ENCODE assay signal across 13 mouse cellular contexts in the genomic region with DNA sequence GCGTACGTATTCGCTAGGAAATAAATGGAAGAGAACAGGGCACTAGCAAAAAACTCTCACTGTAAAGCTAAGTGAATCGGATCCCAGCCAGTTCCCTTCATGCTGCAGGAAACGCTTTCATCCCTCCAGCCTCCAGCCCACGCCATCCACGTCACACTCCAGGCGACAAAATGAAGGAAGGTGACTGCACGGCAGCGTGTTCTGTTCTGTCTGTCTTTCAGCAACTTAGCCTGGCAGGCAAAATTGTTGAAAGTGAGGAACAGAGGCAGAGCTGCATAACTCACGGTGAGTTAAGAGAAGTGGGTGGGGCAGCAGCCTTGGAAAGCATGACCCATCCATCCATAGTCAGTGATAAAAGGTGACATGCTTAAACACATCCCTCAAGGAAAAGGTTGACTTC.
DNase-seq lines count a peak whose midpoint lies in the region; ATAC-seq lines count a peak whose summit lies in the region.
"Had no signal": no experiment of that assay in that cellular context is flagged by ENCODE, and none has a peak within 500 bp of the region (broad histone marks: within the 10 kb centered on the region; RNA-seq: fewer than 3 reads in every experiment).

No protein-coding gene starts in this region.

- no peaks in the 10 kb centered on the region for H3K36me3 ChIP-seq in heart, embryonic 10.5 days
- H3K36me3 ChIP-seq in stomach, embryonic 14.5 days (ENCODE audit: control insufficient read depth, insufficient read depth, low read length), result no peaks in the 10 kb centered on the region
- H3K36me3 ChIP-seq in forebrain, embryonic 11.5 days (ENCODE audit: control insufficient read depth, insufficient read depth, low read length), result no peaks in the 10 kb centered on the region
- H3K36me3 ChIP-seq: forebrain, embryonic 15.5 days had no signal

- no peak overlapping the region for H3K9ac ChIP-seq in stomach, embryonic 14.5 days (replicated peaks; ENCODE audit: low read depth, low read length)
- H3K9ac ChIP-seq in forebrain, embryonic 11.5 days (ENCODE audit: low read length), result no peak overlapping the region
- H3K9ac ChIP-seq: forebrain, embryonic 15.5 days had no signal

- no peaks in the 10 kb centered on the region for H3K27me3 ChIP-seq in heart, embryonic 10.5 days (ENCODE audit: insufficient read depth, poor library complexity, severe bottlenecking)
- H3K27me3 ChIP-seq in stomach, embryonic 14.5 days (ENCODE audit: control insufficient read depth, insufficient read depth, low read length), result no peaks in the 10 kb centered on the region
- no peaks in the 10 kb centered on the region for H3K27me3 ChIP-seq in forebrain, embryonic 11.5 days (ENCODE audit: control insufficient read depth, insufficient read depth, low read length)
- H3K27me3 ChIP-seq: CH12.LX; forebrain, embryonic 15.5 days had no signal

- no peak for DNase-seq in heart, embryonic 10.5 days (ENCODE audit: low spot score)
- no peak for DNase-seq in heart, postnatal 10 days
- peak; percentile 40 to 62 for DNase-seq in layer of hippocampus, adult 18-20 months (ENCODE audit: low spot score in 2 of 2)
- DNase-seq in layer of hippocampus, adult 9-10 months (ENCODE audit: low spot score), result no peak
- DNase-seq in layer of hippocampus, adult 9-11 months, result peak; percentile 34
- no peak for DNase-seq in cerebellum, postnatal 25 days
- DNase-seq in forebrain, embryonic 11.5 days (ENCODE audit: low spot score), result no peak
- DNase-seq: embryo, embryonic 11 days; kidney, postnatal 14 days had no signal

- peak overlapping the region; percentile 26; the same call in 1 of the 2 replicates for H3K4me2 ChIP-seq in stomach, embryonic 14.5 days (replicated peaks; ENCODE audit: low read depth, low read length)
- no peak overlapping the region for H3K4me2 ChIP-seq in forebrain, embryonic 11.5 days (ENCODE audit: low read depth, low read length, severe bottlenecking)
- H3K4me2 ChIP-seq: forebrain, embryonic 15.5 days had no signal

- H3K4me1 ChIP-seq in heart, embryonic 10.5 days, result peaks cover 56% of the 10 kb centered on the region
- peaks cover 47% of the 10 kb centered on the region for H3K4me1 ChIP-seq in stomach, embryonic 14.5 days (ENCODE audit: control insufficient read depth, insufficient read depth, low read length)
- H3K4me1 ChIP-seq in forebrain, embryonic 11.5 days (replicated peaks; ENCODE audit: control insufficient read depth, insufficient read depth, low read length), result 0 out of 2 replicates have a peak, but pooled peaks cover 8% of the 10 kb centered on the region

- WGBS in heart, embryonic 10.5 days, result 43% methylated on average over 11 of the region's 11 CpGs
- WGBS in stomach, embryonic 14.5 days, result 21% methylated on average over 11 of the region's 11 CpGs
- 85% methylated on average over 11 of the region's 11 CpGs for WGBS in forebrain, embryonic 11.5 days

- intact Hi-C loops in heart, postnatal 10 days (cut with DNase I), result no loop called here

- H3K9me3 ChIP-seq in heart, embryonic 10.5 days, result no peaks in the 10 kb centered on the region
- H3K9me3 ChIP-seq in stomach, embryonic 14.5 days (ENCODE audit: control insufficient read depth, low read depth, low read length), result no peaks in the 10 kb centered on the region
- no peaks in the 10 kb centered on the region for H3K9me3 ChIP-seq in forebrain, embryonic 11.5 days (ENCODE audit: control insufficient read depth, low read length)
- H3K9me3 ChIP-seq: forebrain, embryonic 15.5 days had no signal

- H3K27ac ChIP-seq in heart, embryonic 10.5 days, result 0 out of 2 replicates have a peak overlapping the region, but pooled peaks have one; percentile 24
- H3K27ac ChIP-seq in stomach, embryonic 14.5 days (ENCODE audit: low read length), result peak overlapping the region; percentile 41; the same call in 1 of the 2 replicates
- H3K27ac ChIP-seq in forebrain, embryonic 11.5 days (ENCODE audit: low read depth, low read length), result no peak overlapping the region
- H3K27ac ChIP-seq: macrophage had no signal

- ATAC-seq in stomach, embryonic 14.5 days (ENCODE audit: insufficient number of reproducible peaks, insufficient read depth, low FRiP score, low read depth), result no peak
- ATAC-seq in forebrain, embryonic 11.5 days (replicated peaks; ENCODE audit: low FRiP score), result no peak

- peak overlapping the region; percentile 19; the same call in 1 of the 2 replicates for H3K4me3 ChIP-seq in heart, embryonic 10.5 days
- no peak overlapping the region for H3K4me3 ChIP-seq in stomach, embryonic 14.5 days (ENCODE audit: low read depth, low read length)
- H3K4me3 ChIP-seq in forebrain, embryonic 11.5 days (ENCODE audit: low read depth, low read length), result no peak overlapping the region
- H3K4me3 ChIP-seq: forebrain, embryonic 15.5 days had no signal

Comparison
In these comparisons a context has a peak if more than half of its experiments do, and no peak if none do; other contexts are left out.
1. DNase-seq: peak in layer of hippocampus, adult 18-20 months (2 of 2) and layer of hippocampus, adult 9-11 months (single experiment); none in heart, embryonic 10.5 days (single experiment), heart, postnatal 10 days (0 of 2), layer of hippocampus, adult 9-10 months (single experiment), cerebellum, postnatal 25 days (0 of 2) and forebrain, embryonic 11.5 days (single experiment).